Mouse (Mus musculus): ENCODE measurements at regions not wholly inside any gene's neighbourhood (a gene's known extent, or its start where the extent isn't known, plus 50 kb on each side); places are given as distances from the start of the nearest gene placed in this dataset.

DNA sequence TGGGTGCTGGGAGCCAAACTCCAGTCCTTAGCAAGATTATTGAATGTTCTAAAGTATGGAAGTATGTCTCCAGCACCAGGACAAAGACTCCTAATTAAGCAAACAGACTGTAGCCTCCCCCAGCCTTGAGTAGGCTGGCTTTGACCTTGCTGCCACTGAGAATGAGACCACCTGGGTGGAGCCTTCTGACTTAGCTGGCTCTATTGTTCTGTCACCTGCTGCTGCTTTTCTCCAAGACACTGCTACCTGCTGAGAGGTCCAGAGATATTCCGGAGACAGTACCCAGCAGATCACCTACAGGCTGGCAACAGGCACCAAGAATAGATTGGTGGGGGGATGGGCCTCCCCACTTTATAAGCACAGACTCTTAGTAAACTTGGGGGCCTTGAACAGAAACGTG lies 247.5 kb upstream of the Pabpc6 start:
- ATAC-seq (replicated peaks; ENCODE audit: poor library complexity), result no peak

DNA sequence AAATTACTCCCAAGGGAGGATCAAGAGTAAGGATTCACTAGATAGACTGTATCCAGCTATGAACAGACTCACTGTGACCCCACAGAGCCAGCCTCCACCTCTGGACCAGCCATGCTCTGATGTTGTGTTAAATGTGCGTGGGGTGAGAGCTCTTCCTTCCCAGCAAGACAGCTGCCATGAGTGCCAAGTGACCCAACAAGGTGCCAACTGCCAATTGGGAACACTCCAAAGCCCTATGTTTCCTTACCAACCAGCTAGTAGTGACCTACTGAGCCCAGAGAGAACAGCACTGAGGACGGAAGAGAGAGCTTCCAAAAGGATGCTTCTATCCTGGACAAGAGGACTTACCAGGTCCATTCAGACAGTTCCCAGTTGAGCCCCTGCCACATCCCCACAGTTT lies 241.3 kb upstream of the Pabpc6 start:
- ATAC-seq (replicated peaks; ENCODE audit: poor library complexity), result no peak

DNA sequence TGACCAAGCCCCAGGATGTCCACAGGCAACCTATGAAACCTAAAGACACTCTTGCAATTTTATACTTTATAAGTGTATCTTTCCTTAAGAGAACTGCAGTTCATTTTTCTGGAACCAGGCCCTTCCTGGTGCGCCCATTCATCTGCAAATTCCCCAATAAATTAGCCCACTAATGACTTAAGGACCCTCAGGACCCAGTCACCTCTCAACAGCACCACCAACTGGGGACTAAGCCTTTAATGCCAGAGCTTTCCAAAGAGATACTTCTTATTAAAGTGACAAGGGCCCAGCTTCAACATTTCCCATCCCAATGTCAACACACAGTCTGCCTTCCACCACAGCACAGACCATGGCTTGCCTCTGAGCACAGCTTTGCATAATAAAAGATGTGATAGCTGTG lies 237.6 kb upstream of the Pabpc6 start:
- no peak for ATAC-seq (replicated peaks; ENCODE audit: poor library complexity)

DNA sequence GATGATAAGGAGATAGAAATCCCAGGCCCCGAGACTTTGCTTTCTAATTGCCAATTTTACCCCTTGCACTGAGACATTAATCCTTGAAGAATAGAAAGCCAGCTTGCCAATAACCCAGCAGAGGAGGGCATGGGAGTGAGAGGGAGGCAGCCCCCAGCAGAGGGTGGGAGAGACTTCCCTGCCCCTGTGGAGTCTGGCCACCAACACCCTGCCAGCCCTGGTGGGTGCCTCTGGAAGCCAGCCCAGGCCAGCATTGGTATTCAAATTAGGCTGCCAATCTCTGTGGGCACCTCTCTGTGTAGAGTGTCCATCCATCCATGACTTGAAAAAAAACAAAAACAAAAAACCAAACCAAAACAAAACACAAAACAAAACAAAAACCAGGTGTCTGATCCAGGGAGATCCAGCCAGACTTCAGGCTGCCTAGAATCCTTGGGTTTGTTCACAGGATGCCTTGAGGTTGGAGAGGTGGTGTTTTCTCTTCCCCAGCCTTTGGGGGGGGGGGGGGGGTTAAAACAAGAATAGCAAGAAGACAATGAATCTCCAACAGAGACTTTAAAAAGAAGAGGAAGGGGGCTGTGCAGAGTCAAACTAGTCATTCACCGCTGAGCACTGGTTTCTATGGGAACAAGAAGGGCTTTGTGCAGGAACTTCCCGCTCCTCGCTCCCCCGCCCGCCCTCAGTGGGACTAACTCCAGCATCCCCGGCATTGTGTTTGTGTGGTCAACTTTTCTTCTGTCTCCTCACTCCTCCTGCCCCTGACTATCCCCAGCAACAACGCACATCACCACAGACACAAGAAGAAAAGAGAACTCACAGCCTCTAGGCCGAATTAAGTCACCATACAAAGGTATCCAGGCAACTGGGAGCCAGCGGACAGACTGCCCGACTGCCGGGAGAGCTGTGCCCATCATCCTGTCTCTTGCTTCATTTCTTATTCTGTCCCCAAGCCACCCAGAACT lies 236.3 kb upstream of the Pabpc6 start:
- no peak for ATAC-seq (replicated peaks; ENCODE audit: poor library complexity)

DNA sequence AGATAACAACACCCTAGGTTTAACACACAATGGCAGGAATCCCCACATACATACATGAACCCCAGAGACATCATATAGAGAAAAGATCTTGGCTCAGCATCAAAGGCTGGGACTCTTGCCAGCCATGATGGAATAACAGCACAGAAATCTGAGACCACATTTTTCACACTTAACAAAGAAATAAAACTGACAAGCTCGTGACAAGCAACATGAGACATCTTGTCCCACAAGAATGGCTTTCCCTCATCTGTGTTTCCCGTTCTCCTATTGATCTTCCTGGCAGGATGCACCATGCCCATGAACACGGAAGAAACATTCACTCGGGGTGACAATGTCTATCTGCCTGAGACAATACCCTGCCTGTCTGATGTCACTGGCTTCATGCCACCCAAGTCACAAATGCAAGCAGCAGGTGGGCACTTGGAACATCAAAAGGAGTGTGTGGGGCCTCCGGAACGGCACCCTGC lies 235.0 kb upstream of the Pabpc6 start:
- ATAC-seq (replicated peaks; ENCODE audit: poor library complexity), result no peak

DNA sequence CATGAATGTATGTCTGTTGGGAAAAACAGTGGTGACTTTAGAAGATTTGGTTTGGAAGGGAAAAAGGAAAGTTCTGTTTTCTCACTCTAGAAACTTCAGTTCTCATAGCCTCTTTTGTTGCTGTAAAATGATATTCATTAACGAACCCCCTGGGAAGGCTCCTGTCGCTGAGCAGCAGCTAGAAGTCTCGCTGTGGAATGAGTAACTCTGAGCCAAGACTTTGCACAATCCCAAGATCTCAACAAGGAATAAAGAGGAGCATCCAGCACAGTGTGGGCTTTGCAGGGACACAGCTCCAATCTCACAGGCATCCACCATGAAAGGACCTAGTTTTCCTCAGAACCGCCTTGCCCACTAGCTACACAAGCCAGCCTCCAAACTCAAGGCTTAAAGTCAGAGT lies 233.8 kb upstream of the Pabpc6 start:
- no peak for ATAC-seq (replicated peaks; ENCODE audit: poor library complexity)

DNA sequence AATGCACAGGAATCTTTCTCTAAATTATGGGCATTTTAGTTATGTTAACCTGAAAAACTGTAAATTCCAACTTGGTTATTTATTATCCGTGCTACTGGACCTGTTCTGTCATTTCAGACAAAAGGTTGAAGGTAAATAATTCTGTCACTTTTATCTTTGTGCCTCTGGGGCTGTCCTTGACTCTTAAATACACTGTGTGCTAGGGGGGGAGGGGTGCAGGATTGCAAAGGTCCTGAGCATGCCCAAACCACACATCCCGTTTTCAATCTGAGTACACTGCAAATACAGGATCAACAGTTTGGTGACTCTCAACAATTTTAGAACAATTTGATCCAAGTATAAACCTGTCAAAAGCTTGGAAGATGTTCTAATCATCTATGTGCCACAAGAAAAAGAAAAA lies 227.4 kb upstream of the Pabpc6 start:
- ATAC-seq (replicated peaks; ENCODE audit: poor library complexity), result no peak

DNA sequence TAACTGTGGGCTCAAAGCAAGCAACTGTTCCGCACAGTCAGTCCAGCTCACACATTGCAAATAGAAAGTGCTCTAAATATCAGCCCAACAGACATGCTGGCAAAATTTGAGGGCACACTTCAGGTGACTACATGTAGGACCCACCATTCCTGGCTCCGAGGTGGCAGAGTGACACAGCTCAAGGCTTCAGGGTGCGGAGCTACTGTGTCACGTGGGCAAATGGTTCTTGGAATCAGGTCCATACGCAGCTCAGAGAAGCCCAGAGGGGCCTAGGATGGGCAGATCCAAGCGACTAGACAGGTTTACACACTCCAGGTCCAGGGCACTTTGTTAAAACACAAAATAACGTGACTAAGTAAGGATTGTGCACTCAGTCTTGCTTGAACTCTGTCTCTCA lies 226.2 kb upstream of the Pabpc6 start:
- no peak for ATAC-seq (replicated peaks; ENCODE audit: poor library complexity)

DNA sequence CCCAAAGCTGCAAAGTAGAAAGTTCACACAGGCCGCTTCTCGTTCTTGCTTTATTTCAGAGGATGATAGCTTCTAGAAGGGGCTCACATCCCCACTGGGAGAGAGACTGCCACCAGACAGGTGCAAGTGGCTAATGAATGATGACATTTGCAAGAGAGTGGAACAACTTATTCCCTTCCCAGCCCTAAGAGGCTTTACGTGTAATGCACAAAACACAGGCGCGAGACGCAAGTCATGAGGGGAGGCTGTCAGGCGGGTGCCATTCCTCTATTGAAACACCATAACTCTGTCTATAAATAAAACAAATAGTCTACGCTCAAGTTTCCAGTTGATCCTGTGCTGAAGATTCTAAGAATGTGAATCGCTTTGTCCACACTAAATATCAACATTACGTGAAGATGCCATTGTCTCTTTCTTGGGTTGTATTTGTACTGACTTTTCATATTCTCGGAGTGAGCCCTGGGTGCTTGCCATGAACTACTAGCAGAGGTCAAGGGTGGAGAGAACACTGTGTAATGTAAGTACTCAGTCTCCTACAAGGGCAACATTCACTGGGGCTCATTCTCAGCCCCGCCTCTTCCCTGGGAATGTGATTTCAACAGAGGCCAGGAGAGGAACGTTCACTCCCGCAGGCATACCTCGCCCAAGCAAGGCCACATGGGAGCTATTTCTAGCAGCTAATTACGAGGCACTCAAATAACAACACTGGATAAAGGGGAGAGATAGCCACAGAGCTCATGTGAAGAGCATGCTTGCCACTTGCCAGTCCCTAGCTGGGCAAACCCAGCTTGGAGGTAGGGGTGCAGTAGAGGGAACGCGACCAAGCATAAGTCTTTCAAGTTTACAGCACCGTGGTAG lies 225.5 kb upstream of the Pabpc6 start:
- ATAC-seq (replicated peaks; ENCODE audit: poor library complexity), result no peak

DNA sequence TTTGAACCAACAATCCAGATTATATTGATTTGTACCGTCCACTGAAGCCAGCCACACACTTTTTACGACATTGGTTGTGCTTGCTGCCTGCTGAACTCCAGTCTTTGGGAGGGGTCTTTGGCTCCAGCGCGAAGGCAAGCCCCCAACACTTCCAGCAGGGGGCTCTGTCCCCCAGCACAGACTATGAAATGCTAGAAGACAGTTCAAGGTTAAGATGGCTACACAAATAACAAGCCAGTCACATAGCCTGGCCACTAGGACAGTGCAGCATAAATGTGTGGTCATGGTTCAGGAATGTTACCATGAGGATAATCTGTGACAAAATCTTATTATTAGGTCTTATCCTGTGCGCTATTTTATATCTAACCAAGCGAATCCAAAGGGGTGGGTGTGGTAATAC lies 224.4 kb upstream of the Pabpc6 start:
- peak; percentile 73 for ATAC-seq (replicated peaks; ENCODE audit: poor library complexity)

DNA sequence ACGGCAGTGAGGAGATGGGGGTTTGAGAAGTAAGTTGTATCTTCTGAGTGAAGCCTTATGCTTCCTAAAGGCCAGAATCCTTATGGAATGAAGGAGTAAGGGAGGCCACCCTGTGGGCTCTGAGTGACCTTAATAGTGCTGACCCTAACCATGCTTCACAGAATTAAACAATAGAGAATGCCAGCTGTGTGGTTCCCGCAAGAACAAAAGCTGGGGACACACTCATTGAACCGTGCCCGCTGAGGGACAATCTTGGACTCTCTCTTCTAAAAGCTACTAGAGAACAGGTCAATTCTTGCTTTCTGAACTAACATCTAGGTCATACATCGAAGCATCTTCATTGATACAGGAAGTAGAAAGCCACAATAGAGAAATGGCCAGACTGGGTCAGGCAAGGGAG lies 223.3 kb upstream of the Pabpc6 start:
- no peak for ATAC-seq (replicated peaks; ENCODE audit: poor library complexity)

DNA sequence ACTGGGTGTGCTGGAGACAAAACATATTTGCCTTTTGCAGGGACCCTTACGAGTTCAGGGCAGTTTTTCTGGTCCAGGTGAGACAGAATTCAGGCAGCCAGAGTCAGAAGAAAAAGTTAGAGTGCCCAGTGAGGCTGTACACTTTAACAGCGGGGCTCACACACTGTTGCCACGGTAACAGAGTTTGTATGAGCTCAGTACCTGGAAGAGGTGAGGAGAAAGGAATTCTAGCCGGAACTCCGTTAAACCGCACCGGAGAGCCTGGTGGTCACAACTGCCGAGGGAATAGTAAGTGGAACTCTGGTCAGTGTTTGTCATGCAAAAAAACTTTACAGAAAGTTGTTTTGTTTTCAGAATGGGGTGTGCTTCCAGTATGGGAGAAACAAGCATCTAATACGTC lies 222.6 kb upstream of the Pabpc6 start:
- ATAC-seq (replicated peaks; ENCODE audit: poor library complexity), result no peak

DNA sequence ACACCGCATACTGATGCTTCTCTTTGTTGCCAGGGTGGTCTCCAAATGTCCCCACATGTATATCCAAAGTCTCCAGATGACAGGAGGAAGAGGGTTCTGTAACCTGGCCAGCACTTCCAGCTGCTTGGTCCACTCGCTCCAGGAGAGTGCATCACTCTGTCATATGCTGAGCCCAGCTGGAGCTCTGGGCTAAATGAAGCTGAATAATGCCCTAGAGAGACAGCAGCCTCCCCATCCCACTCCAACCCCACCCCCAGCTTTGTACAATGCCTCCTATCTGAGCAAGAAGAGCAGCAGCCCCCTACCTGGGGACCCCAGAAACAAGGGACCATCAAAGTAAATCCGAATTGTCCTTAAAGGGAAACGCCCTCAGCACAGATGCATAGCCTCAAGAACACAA lies 219.0 kb upstream of the Pabpc6 start:
- no peak for ATAC-seq (replicated peaks; ENCODE audit: poor library complexity)

DNA sequence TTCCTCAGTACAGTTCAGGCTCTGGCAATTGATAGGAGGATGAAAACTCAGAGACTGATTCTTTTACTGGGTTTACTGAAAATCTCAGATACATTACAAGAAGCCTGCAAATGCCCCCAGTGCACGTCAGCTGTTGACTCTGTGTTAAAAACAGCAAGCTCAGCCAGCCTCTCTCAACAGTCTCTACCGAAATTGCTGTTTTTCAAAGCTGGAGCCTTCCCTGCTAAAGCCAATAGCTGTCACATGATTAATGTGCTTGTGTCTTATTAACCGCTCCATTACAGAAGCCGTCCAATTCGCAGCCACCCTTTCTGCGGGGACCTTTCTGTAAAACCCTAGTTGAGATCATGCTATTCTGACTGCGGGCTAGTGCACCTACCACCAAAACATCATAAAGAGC lies 215.6 kb upstream of the Pabpc6 start:
- ATAC-seq (replicated peaks; ENCODE audit: poor library complexity), result no peak

DNA sequence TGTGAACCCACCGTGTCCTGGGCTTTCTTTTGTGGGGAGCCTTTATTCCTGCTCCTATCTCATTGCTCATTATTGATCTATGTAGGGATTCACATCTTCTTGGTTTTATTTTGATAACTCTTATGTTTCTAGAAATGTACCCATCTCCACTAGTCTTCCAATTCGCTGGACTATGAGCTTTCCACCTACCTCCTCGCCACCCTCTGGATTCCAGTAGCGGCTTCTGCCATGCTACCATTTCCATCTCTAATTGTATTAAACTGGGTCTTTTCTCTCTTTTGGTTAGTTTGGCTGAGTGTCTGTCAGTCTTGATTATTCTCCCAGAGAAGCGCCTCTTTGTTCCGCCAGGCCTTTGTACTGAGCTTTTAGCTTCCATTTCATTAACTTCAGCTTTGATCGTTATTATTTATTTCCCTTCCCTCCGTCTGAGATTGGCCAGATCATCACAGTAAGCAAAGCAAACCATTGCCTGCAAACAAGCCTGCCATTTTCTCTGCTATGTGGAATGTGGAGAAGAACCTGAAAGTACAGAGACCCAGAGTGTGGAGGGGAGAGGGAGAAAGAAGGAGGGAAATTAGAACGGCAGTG lies 213.2 kb upstream of the Pabpc6 start:
- no peak for ATAC-seq (replicated peaks; ENCODE audit: poor library complexity)

DNA sequence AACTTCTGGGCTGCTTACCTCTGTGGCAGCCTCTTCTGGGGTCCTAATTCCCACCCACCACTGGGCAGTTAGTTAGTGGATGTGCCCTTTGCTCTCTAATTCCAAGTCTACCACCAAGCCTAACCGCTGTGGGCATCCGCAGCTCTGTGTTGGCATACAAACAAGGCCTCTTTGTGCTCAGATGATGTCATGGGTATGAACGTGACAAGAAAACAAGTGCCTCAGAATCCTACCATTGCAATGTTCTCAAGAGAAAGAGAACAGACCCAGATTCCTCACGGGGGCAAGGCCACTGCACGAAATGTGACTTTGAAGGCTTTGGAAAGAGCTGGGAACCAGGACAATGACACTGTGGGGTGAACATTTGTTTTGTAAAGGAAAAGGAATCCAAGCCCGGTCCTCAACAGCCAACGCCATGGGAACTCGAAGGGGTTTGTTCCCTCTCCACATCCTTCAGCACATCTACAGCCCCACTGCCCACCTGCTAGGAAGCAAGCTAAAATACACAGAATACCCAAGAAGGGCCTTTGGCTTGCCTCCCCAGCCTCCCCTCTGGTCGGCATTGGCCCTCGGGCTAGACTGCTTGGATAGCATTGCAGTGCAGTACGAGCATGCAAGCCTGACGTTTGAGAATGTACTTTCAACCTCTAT lies 210.2 kb upstream of the Pabpc6 start:
- no peak for ATAC-seq (replicated peaks; ENCODE audit: poor library complexity)

DNA sequence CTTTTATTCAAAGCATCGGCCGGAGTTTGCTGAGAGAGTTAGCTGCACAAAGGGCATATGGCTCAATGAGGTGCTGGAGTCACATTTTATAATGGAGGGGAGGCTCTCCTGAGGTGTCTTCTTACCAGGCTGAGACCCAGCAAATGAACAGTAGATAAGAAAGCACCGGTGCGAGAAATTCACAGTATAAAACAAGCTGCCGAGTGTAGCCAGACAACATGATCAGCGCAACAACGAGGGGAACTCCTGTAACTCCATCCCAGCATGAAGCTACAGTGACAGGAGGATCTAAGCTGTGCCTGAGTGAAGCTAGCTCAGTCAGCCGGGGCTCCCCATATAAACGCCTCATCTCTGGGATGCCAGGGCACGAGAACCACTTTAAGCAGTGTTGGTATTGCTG lies 204.2 kb upstream of the Pabpc6 start:
- no peak for ATAC-seq (replicated peaks; ENCODE audit: poor library complexity)

DNA sequence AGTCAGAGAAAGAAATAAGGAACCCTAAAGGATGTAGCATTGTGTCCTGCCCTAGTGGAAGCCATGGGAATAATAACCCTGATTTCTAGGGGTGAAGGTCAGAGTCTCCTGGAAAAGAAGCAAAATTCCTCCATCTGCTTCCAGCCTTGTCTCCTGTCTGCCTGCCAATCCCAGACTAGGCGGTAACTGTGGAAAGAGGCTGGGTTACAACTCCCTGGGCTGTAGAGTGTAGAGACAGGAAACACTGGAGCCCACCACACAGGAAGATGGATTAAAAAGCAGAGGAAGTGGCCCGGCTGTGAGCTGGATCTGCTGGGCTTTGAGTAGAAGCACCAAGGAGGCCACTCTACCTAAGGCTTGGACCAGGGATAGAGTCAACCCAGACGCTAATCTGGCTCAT lies 200.7 kb upstream of the Pabpc6 start:
- ATAC-seq (replicated peaks; ENCODE audit: poor library complexity), result no peak

DNA sequence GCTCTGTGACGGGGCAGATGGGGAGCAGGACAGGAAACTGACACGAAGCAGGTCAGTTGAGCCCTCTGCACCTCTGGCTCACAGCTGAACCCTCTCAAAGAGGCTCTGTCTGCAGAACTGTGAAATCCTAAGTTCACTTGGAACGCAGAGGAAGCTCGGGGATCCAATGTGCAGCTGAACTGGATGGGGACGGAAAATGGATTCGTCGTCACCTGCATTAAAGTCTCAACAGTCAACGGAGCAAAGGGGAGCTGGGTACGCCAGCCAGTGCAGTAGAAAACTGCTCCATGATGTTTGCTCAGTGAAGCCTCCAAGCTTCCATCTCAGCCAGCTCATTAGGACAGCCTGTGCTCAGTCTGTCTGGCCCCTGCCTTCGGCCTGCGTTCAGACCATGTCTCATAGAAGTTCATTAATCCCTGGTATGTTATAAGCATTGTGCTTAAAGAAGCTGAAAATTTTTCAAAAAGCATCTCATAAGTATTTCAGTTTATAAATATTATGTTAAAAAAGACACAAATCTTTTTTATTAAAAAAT lies 199.3 kb upstream of the Pabpc6 start:
- no peak for ATAC-seq (replicated peaks; ENCODE audit: poor library complexity)

DNA sequence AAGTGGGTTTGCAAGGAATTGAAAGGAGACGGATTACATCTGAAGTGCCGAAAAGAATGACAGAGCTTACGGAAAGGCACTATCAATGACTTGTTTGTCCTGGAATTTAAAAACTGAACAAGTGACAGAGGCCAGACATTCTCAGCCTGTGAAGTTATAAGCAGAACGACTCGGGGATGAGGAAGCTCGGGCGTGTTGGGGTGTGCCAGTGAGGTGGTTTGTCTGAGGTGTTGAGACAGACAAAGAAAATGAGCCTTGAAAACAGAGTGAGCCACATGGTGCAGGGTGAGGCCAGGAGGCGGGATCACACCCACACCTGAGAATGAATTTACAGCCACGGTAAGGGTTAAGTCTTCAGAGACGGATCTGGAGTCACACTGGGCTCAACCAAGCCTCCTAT lies 194.7 kb upstream of the Pabpc6 start:
- ATAC-seq (replicated peaks; ENCODE audit: poor library complexity), result no peak

Data from megakaryocyte progenitor cell, adult 5-6 weeks (primary cell).